Mouse (Mus musculus) CD4-positive, CD25-positive, alpha-beta regulatory T cell (primary cell): ENCODE measurements around the gene Gm20219. TPM values are rescaled to one million over a fixed set of nuclear protein-coding genes. Genes with fewer than 3 reads are reported as not detected.

ENCODE experiments used
- polyA plus RNA-seq: library from polyadenylated mRNA; unstranded; fragments of 100-300 nt; shearing (Covaris generic); gene quantifications from one replicate; pipeline ENCODE4 v1.2.1, GENCODE M21; 2017

Gene Gm20219
- 1.4 TPM for polyA plus RNA-seq

GRCm38 (mm10) chr17:56554122-56554551, at the start of gene Gm20219:
Gene Gm20219 (minus strand): TSS chr17:56554387.

GRCm38 (mm10) chr17:56584257-56585130, 30.3 kb upstream of the Gm20219 start, which contains the start of the genes Safb2 and Safb:
Gene Safb2 (minus strand): TSS chr17:56584585.
Gene Safb (plus strand): TSS chr17:56584825.

GRCm38 (mm10) chr17:56512310-56512709, 41.9 kb downstream of the Gm20219 start, which contains the start of gene Znrf4:
Gene Znrf4 (minus strand): TSS chr17:56512431.

Other genes with a start within 250 kb of the Gm20219 start
- gene Kdm4b, start 228.3 kb downstream of the Gm20219 start, polyA plus RNA-seq: 57.1 TPM
- 44.4 TPM for gene Ptprs, start 77.9 kb downstream of the Gm20219 start, polyA plus RNA-seq
- not detected for gene Znrf4, start 42.0 kb downstream of the Gm20219 start, polyA plus RNA-seq
- 151 TPM for gene Safb2, start 30.2 kb upstream of the Gm20219 start, polyA plus RNA-seq
- gene Safb, start 30.4 kb upstream of the Gm20219 start, polyA plus RNA-seq: 170 TPM
- gene 2410015M20Rik, start 55.4 kb upstream of the Gm20219 start, polyA plus RNA-seq: 197 TPM
- gene Rpl36, start 59.0 kb upstream of the Gm20219 start, polyA plus RNA-seq: 1,792 TPM
- gene Lonp1, start 72.5 kb upstream of the Gm20219 start, polyA plus RNA-seq: 47.3 TPM
- gene Catsperd, start 73.8 kb upstream of the Gm20219 start, polyA plus RNA-seq: 2.0 TPM
- gene Ranbp3, start 118.9 kb upstream of the Gm20219 start, polyA plus RNA-seq: 110 TPM
- 249 TPM for gene Ndufa11, start 163.4 kb upstream of the Gm20219 start, polyA plus RNA-seq
- gene Vmac, start 163.6 kb upstream of the Gm20219 start, polyA plus RNA-seq: 21.2 TPM
- gene Nrtn, start 203.1 kb upstream of the Gm20219 start, polyA plus RNA-seq: 0.18 TPM
- 57.9 TPM for gene Dus3l, start 210.4 kb upstream of the Gm20219 start, polyA plus RNA-seq
- gene Prr22, start 215.9 kb upstream of the Gm20219 start, polyA plus RNA-seq: 1.8 TPM